Mouse (Mus musculus) megakaryocyte, embryonic 14.5 days (primary cell): ENCODE data around the gene Mus81.

Experiments
- FLI1 ChIP-seq: IDR thresholded peaks from 2 replicates; pipeline ENCODE4 v1.6.1; 2012; ENCODE audit warnings: low read length, inconsistent platforms, mixed read lengths
- GATA1 ChIP-seq: IDR thresholded peaks from 3 replicates; pipeline ENCODE4 v1.6.1; 2012; ENCODE audit warnings: mixed read lengths, low read length, inconsistent platforms, borderline replicate concordance

- no peak for TF ChIP-seq GATA1
- TF ChIP-seq FLI1 = no peak
Observed at GRCm38 (mm10) chr19:5457746-5458442, 30.3 kb downstream of the Mus81 start, which contains the start of gene Ccdc85b.
